Mouse (Mus musculus) lung, postnatal 0 days (tissue): Measurements from ENCODE around the gene Gnat2.
A peak's percentile ranks its signal among the peaks of the same experiment; 100 is the strongest.

ENCODE experiments used
- CTCF ChIP-seq: IDR thresholded peaks from 2 replicates; pipeline ENCODE4 v1.5.1; 2016; ENCODE audit warnings: antibody characterized with exemption, mild to moderate bottlenecking
- EP300 ChIP-seq: IDR thresholded peaks from 2 replicates; pipeline ENCODE4 v1.6.1; 2016; ENCODE audit warnings: antibody characterized with exemption, mild to moderate bottlenecking, control low read depth

DNA sequence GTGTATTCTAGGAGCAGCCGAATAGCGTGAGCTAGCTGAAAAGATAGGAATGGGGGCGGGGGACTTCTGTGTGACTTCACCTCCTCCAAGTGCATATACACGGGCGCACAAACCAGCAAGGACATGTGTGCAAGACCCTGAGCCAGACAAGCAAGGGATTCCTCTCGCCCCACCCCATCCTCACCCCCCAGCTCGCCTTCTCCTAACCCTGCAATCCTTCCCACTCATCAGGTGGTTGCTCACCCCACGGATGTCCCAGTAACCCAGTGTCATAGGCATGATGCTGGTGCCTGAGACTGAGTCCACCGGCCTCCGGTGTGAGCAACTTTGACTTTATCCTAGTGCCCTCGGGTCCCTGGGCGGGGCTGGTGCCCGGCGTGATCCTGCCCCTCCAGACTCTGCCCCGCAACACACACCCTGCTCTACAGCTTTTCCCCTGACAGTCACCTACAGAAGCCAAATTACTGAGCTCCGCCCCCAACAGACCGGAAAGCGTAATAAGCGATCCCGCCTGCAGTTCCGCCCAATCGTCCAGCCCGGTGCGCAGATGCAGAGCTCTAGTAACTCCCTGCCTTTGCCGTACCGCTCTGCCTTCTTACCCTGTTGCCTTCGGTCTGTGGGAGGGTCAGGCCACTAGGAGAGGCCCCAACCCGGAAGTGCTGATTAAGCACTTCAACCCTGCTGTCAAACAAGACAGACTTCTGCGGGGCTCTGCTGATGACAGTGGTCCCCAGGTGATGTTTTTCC lies 48.0 kb upstream of the Gnat2 start, which contains the start of gene Gstm4:
- TF ChIP-seq CTCF, result peak; percentile 49
- TF ChIP-seq EP300, result no peak
